Mouse (Mus musculus) thymus, adult 2 months (tissue): Measurements from ENCODE around the gene Pip4k2c. TPM values are rescaled to one million over a fixed set of nuclear protein-coding genes. Genes with fewer than 3 reads are reported as not detected.

Experiments used
- DNase-seq: peaks from one replicate; pipeline ENCODE4 v3.0.0; 2021
- H3K27ac ChIP-seq: fragments of 200-500 bp; 2 replicates; pipeline ENCODE4 v1.5.1; 2012; ENCODE audit warnings: low read length, control low read depth; ENCODE audit not compliant: control insufficient read depth, insufficient read depth
- H3K27me3 ChIP-seq: fragments of 200-500 bp; 2 replicates; pipeline ENCODE4 v1.6.1; 2012; ENCODE audit warnings: mild to moderate bottlenecking, low read length, moderate library complexity, mixed read lengths; ENCODE audit not compliant: control insufficient read depth, insufficient read depth
- H3K36me3 ChIP-seq: fragments of 200-500 bp; 2 replicates; pipeline ENCODE4 v1.6.1; 2012; ENCODE audit warnings: mild to moderate bottlenecking, low read length, moderate library complexity; ENCODE audit not compliant: control insufficient read depth, insufficient read depth
- H3K4me1 ChIP-seq: fragments of 200-500 bp; replicated peaks from 2 replicates; pipeline ENCODE4 v1.6.1; 2012; ENCODE audit warnings: low read length; ENCODE audit not compliant: control insufficient read depth, insufficient read depth
- H3K4me3 ChIP-seq: fragments of 200-500 bp; 2 replicates; pipeline ENCODE4 v1.5.1; 2012; ENCODE audit warnings: mild to moderate bottlenecking, low read length, control low read depth, moderate library complexity; ENCODE audit not compliant: control insufficient read depth, insufficient read depth
- CTCF ChIP-seq: fragments of 200-500 bp; IDR thresholded peaks from 2 replicates; pipeline ENCODE4 v1.5.1; 2012; ENCODE audit warnings: mild to moderate bottlenecking, control low read depth, low read length, moderate library complexity, borderline replicate concordance; ENCODE audit not compliant: control insufficient read depth, poor library complexity, insufficient read depth; ENCODE audit errors: extremely low read depth
- POLR2A ChIP-seq: fragments of 200-500 bp; IDR thresholded peaks from 2 replicates; pipeline ENCODE4 v1.6.1; 2012; ENCODE audit warnings: mild to moderate bottlenecking, low read length, control low read depth, moderate library complexity; ENCODE audit not compliant: control insufficient read depth, poor library complexity, insufficient read depth; ENCODE audit errors: extremely low read depth
- WGBS: fragments of 180-500 bp; shearing (Covaris S2); methylation state at CpG from one replicate; pipeline ENCODE4 v1.1.7; 2018; 5-methylcytosine and 5-hydroxymethylcytosine counted together
- polyA plus RNA-seq: library from polyadenylated mRNA; depleted of rRNA; stranded (reverse); fragments of >200 nt; gene quantifications from 2 replicates; pipeline ENCODE4 v1.2.3, GENCODE M21; 2012

Pip4k2c gene
- polyA plus RNA-seq, 1 experiment, result 36.1 TPM

GRCm38 (mm10) chr10:127203106-127203505 is 8.3 kb downstream of the Pip4k2c start:
- Histone ChIP-seq H3K4me1 (no peaks in the 10 kb centered on the region), H3K4me3 (no peak overlapping the region), H3K27me3 (no peaks in the 10 kb centered on the region), H3K27ac (no peak overlapping the region), H3K36me3 (peaks cover 16% of the 10 kb centered on the region; the same call in 1 of the 2 replicates)
- DNase-seq, result no peak
- over 99% methylated on average over 3 of the region's 3 CpGs for WGBS
- TF ChIP-seq POLR2A (no peak), CTCF (no peak)

- H3K4me3 ChIP-seq, result no peak overlapping the region
- WGBS, result 93% methylated on average over 8 of the region's 8 CpGs
- DNase-seq, result no peak
- H3K27ac ChIP-seq, result no peak overlapping the region
- TF ChIP-seq CTCF, result no peak
- TF ChIP-seq POLR2A, result no peak
- H3K27me3 ChIP-seq, result no peaks in the 10 kb centered on the region
- H3K36me3 ChIP-seq, result peaks cover 11% of the 10 kb centered on the region; the same call in 1 of the 2 replicates
- H3K4me1 ChIP-seq, result peaks cover 3% of the 10 kb centered on the region
These were observed 11.1 kb downstream of the Pip4k2c start for GRCm38 (mm10) chr10:127200279-127200678.

- H3K36me3 ChIP-seq, result peaks cover 5% of the 10 kb centered on the region; the same call in 1 of the 2 replicates
- no peak overlapping the region for H3K27ac ChIP-seq
- TF ChIP-seq POLR2A (no peak), CTCF (no peak)
- H3K27me3 ChIP-seq, result no peaks in the 10 kb centered on the region
- 95% methylated on average over 11 of the region's 11 CpGs for WGBS
- peaks cover 11% of the 10 kb centered on the region for H3K4me1 ChIP-seq
- no peak for DNase-seq
- no peak overlapping the region for H3K4me3 ChIP-seq
These were observed 11.9 kb downstream of the Pip4k2c start for GRCm38 (mm10) chr10:127199474-127199873.

GRCm38 (mm10) chr10:127199068-127199467 is 12.3 kb downstream of the Pip4k2c start:
- H3K36me3 ChIP-seq, result peaks cover 4% of the 10 kb centered on the region; the same call in 1 of the 2 replicates
- no peak for DNase-seq
- TF ChIP-seq POLR2A, result no peak
- no peak for TF ChIP-seq CTCF

GRCm38 (mm10) chr10:127198492-127198891 is 12.9 kb downstream of the Pip4k2c start:
- Histone ChIP-seq H3K4me1 (peaks cover 15% of the 10 kb centered on the region), H3K27me3 (no peaks in the 10 kb centered on the region), H3K27ac (no peak overlapping the region), H3K36me3 (peaks cover 4% of the 10 kb centered on the region; the same call in 1 of the 2 replicates), H3K4me3 (no peak overlapping the region)
- DNase-seq, result no peak
- no peak for TF ChIP-seq CTCF
- TF ChIP-seq POLR2A, result no peak
- 84% methylated on average over 2 of the region's 2 CpGs for WGBS

More at GRCm38 (mm10) chr10:127199068-127199467, 12.3 kb downstream of the Pip4k2c start:
- Histone ChIP-seq H3K27ac (no peak overlapping the region), H3K4me3 (no peak overlapping the region), H3K4me1 (peaks cover 15% of the 10 kb centered on the region), H3K27me3 (no peaks in the 10 kb centered on the region)
- WGBS, result 93% methylated on average over 5 of the region's 5 CpGs

GRCm38 (mm10) chr10:127197505-127198110 is 13.8 kb downstream of the Pip4k2c start:
- Histone ChIP-seq H3K36me3 (peaks cover 4% of the 10 kb centered on the region; the same call in 1 of the 2 replicates), H3K4me3 (no peak overlapping the region), H3K4me1 (peaks cover 15% of the 10 kb centered on the region), H3K27me3 (no peaks in the 10 kb centered on the region), H3K27ac (no peak overlapping the region)
- no peak for DNase-seq
- no peak for TF ChIP-seq POLR2A
- no peak for TF ChIP-seq CTCF
- WGBS, result 95% methylated on average over 11 of the region's 11 CpGs
